Mouse (Mus musculus) cerebellum, postnatal 4 days (tissue): Measurements from ENCODE around the gene Gm10217.

Experiments
- DNase-seq, 2 experiments: peaks; one replicate each; pipeline ENCODE4 v3.0.0; 2022; ENCODE audit warnings: low spot score in 2 of 2, mixed read lengths in 1 of 2

Gene Gm10217

DNA sequence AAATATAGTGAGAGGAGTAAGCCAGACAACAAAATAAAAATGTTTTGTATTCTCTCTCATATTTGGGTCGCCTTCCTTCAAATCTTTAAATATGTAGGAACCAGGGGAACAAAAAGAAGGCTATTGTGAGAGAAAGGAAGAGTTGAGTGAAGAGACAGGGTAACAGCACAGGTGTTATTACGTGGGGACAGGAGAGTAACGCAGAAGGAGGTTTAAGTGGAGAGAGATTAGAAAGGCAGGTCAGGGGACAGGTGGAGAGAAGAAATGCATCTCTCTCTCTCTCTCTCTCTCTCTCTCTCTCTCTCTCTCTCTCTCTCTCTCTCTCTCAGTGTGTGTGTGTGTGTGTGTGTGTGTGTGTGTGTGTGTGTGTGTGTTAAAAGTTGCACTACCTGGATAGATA is at the start of gene Gm10217:
Gene Gm10217 (plus strand): TSS at position 301 of the 400 bp plus-strand sequence.
- DNase-seq: no peak

DNA sequence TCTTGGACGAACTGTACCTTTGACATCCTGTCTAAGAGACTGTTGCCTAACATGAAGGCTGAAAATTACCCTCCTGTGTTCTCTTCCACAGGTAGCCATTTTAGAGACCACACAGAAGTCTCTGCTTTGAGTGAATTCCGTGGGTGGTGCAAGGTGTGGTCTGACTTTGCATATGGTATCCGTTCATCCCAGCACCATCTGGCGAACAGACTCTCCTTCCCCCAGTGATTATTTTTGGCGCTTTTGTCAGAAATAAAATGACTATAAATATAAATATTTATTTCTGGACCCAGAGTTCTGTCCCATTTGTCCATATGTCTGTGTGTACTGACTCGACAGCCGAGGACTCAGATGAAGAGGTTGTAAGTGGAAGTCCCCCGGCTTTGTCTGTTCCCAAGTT is 39.3 kb upstream of the Gm10217 start:
- DNase-seq: no peak

DNA sequence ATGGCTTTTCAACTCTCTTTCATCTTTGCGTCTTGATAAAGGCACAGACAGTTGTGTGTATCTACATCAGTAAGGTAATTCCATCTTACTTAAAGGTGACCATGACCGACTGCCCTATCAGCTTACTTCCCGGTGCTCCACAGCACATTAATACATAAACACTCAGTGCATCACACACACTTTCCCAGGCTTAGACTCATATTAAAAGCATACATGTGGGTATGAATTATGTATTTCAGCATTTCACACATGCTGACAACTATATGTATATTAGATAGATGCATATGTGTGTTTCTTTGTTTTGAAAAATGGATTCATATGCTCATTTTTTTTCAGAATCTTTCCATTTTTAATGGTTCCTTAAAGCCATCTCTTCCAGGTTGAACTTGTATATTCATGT is 23.8 kb upstream of the Gm10217 start:
- DNase-seq: no peak

DNA sequence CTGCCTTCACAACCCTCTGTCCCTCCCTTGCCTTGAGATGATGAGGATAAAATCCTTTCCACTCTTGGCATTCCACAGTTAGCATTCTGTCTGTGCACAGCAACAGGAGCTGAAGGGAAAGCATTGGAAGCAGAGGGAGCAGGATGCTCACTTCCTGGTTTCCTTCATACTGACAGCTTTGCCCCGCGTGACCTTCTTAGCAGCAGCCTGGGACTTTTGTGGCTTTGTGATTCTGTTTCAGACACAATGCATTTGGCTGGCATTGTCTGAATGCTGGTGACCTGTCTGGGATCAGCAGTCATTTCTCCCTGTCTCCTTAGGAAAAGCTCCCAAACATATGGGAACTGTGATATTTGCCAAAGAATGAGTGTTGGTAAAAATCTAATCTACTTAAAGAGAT is 4.8 kb upstream of the Gm10217 start:
- no peak for DNase-seq

DNA sequence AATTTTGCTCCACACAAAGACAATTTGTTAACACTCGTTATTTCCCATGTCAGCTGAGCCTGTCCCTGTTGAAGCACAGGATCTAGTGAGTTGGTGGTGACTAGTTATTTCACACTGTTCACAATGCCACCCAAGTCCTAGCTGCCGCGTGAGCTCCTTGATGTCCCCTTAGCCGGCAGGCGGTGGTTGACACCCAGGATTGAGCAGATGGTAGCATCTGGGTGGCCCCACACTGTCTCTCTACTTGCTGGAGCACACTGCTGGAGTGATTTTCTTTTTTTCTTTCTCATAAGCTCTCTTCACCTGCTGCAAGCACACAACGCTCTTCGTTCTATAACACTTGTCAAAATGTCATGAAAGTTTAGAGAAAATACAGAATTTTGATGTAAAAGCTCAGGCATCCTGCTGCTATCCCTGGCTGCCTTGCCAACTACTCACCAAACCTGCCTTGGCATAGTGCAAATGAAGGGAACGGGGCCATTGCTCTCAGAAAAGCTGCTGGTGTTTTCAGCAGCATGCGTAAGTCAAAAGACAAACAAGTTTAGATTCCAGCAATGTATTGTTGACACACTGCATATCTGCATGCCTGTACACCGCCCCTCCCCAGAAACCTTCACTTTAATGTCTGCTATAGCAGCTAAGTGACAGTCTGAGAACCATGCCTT is 3.4 kb upstream of the Gm10217 start:
- peak in 1 of 2 experiments; percentile 20 for DNase-seq

DNA sequence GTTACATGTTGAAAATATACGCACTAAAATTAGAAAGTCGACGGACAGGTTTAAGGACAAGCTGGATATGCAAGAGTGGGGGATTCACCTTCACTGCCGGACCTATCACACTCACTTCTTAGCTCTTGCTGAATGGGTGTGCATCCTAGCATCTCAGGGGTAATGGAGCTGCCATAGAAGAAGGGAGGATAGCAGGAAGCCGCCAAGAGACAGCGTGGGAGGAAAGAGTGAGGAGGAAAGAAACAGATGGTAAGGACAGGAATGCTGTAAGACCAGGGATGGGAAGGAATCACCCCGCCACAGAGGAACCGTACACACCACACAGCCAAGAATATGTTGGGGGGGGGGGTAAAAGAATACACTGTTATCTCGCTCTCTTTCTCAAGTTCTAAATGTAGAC is 1.1 kb downstream of the Gm10217 start:
- DNase-seq: no peak

DNA sequence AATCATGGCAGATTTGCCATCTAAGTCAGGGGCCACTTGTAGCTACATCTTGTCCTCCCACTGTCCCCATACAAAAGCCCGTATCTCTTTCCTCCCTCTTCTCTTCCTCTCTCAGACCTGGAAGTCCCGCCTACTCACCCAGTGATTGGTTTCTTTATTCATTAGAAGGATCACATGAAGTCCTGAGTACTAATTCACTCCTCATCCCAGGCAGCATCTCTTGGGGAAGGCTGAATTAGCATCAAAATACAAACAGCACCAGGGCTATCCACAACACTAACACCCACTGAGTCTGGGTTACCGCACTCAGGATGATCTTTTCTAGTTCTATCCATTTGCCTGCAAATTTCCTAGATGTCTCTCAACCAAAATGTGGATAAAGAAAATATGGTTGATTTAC is 4.0 kb downstream of the Gm10217 start:
- DNase-seq: no peak

DNA sequence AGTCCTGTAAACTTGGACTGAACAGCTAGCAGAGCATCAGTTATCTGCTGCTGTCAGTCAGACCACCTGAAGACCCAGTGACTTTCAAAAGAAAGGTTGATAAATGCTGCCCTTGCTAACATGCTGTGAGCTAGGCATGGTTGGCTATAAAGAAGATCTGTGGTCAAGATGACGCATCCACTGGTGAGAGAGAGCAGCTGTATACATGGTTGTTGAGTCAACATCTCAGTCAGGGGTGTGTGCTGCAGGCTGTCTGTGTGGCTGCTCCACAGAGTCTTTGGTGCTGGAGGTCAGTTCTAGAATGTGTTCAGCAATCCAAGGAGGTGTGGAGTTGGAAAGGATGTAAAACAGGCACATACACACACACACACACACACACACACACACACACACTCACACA is 12.2 kb downstream of the Gm10217 start:
- no peak for DNase-seq

DNA sequence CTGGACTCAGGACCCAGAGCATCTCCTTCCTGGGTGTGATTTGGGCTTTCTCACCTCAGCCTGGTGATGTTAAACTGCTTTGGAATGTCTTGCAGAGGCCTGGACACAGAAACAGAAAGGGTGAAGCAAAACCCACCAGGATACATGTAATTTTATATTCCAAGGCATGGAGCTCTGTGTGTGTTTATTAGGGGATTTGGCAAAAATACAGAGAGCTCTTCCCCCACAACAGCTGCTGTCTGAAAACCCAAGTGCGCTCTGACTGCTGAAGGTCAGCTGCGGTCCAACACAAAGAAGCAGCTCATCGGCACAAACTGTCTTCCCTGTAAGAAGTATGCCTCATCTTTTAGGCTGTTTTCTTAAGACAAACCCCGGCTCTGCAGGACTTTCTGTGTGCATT is 15.9 kb downstream of the Gm10217 start:
- no peak for DNase-seq

DNA sequence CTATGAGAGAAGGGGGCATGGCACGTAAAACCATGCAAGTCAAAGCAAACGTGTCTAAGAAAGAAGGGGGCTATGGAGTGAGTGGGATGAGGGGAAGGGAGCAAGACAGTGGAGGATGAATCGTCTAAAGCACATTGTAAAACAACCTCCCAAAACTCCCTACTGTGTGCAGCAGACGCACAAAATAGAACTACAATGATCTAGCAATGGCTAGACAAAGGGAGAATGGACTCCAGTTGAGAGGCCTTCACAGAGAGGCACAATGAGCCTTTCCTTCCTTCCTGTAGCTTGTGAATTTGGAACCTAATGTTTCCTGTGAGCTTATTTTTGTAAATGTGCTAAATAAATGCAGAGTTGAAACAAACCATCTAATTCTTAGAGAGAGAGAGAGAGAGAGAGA is 22.7 kb downstream of the Gm10217 start:
- DNase-seq: no peak

DNA sequence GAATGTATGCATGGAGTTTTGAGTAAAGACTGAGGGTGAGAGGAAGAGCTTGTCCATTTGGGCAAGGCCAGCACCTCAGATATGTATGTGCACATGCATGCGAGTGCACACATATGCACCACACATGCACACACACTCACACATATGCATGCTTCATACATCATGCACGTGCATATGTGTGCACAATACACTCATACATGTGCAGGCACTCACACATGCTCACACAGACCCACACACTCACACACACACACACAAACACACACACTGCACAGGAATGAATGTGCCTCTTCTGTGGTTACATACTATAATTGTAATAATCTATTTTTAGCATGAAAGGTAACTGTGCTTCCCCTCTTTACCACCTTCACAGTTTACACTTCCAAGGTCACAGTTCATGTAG is 35.1 kb downstream of the Gm10217 start:
- DNase-seq: no peak

DNA sequence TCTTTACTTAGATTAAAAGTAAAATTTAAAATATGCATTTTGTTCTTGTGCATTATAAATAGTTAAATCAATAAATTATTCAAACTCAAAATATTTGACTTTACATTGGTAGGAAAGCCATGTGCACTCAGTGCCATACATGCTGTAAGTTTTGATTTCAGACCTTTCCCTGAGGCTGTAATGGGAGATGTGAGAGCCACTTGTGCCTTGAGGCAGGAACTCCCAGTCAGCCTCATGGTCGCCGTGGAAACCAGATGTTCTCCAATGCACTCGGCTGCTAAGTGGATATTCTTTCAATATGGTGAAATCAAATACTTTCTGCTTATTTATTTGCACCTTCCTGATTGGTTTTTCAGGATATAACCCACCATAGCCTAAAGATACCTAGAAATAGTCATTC is 35.6 kb downstream of the Gm10217 start:
- no peak for DNase-seq
